Mouse (Mus musculus) regulatory T cell (primary cell): Measurements from ENCODE around the gene Nav2.

ENCODE experiments used
- in situ Hi-C: fragments of 300-600 bp; cut with MboI, MseI; formaldehyde crosslinking; loops from one replicate; pipeline ENCODE4 v1.15.1; 2025; ENCODE audit warnings: high pct_unique_total_duplicates

Nav2 gene

DNA sequence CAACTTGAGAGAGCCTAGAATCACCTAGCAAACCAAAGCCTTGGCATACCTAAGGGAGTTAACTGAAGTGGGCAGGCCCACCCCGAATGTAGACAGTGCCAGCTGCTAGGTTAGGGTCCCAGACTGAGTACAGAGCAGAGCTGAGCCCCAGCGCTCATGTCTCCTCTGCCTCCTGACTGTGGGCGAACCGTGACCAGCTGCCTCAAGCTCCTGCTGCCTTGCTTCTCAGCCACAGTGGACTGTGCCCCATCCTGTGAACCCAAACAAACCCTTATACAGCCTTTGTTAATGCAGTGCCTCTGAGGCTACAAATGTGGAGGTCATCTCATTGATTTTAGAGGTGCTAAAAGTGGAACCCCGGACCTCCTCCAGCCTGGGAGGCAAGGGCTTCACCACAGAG is 88.3 kb downstream of the Nav2 start:
- in situ Hi-C loops = no loop called here

DNA sequence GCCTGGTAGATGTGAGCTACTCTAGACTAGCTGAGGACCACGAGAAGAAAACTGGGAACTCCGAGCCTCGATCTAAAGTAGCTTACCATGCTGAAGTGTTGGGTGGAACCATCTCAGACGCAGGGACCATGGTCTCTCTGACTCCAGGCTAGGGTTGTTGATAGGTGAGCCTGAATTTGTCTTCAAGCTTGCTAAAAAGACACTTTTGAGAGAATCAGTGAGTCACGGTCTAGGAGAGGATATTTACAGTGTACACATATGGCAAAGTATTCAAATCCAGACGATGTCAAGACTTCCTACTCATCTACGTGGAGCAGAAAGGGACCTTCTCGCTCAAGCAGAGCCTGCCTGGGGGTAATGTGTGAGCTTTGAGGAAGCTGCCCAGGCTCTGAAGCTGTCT is 89.6 kb downstream of the Nav2 start:
- in situ Hi-C loops = no loop called here

DNA sequence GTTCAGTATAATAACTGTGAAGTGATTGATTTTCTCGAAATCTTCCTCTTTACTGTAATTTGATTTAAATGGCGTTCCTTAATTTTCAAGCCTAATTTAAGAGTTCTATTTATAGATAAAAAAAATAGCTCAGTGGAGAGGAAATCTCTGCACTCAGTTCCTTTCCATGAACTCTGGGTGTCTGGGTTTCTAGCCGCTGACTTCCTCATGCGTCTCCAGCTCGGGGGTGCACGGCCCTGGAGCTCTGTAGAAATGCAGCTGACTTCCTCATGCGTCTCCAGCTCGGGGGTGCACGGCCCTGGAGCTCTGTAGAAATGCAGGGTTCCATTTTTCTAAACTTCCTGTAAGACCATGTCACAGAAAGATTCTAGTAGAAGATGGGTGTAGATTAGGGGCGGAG is 90.1 kb downstream of the Nav2 start:
- in situ Hi-C loops = no loop called here

DNA sequence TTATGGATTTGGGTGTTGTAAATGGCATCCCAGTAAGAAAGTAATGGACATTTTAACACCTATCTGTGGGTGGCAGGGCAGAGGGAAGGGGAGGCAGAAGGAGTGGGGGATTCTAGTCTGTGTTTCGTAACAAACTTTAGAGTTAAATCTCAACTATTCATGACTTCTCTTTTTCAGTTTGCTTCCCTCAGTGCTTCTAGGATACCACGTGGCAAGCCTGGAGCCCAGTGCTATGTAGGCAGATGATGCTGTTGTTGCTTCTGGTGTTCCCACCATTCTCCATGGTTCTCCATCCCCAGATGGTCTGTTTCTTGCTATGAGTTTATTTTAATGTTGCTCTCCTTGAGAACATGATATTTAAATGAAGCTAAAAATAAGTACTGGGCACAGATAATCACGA is 92.3 kb downstream of the Nav2 start:
- in situ Hi-C loops = no loop called here

DNA sequence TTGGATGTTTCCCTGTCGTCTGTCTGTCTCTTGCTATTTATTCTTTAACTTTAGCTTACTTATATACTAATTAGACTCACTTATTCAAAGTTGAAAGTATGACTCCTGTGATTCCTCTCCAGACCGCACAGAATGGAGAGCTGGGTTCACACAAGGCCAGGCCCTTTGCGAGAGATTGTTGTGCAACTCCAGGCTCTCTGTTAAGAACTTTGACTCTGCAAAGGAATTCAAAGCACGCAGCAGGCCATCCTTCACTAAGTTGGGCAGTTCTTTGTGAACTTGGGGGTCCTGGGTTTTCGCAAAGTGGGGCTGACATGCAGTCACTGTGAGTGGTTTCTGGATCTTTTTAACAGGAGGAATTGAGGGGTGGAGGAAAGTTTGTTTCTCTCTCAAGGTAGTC is 95.9 kb downstream of the Nav2 start:
- in situ Hi-C loops = no loop called here

DNA sequence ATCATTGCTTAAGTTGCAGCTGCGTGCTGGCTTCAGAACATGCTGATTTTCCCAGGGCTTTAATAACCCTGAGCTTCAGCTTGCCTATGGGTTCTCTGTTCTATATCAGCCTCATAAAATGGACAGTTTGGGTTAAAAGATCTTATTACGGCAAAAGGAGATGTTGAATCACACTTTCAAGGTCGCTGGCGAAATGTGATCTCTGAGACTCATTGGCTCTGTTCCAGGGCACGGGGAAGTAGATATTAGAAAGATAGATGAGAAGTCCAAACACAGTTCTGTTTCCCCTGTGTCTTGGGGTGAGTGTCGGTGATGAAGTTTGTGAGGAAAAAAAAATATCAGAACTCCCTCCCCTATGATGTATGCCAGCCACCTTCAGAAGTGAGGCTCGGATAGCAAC is 98.4 kb downstream of the Nav2 start:
- in situ Hi-C loops = no loop called here

DNA sequence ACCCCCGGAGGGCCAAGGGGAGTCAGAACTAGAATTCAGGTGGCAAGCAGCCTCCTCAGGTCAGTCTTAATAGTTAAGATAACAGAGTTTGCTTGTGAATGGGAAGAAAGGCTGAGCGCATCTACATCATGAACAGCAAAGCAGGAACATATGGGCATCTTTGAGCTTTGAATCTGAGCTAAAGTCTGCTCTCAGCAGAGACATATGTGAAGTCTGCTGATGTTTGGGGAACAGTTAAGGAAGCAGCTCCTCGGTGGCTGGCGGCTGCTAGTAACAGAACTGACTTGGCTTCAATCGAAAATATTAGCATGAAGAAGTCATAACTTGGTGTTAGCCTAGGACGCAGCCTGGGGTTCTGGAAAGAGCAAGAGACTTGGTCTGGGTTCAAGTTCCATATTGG is 102.2 kb downstream of the Nav2 start:
- in situ Hi-C loops = no loop called here

DNA sequence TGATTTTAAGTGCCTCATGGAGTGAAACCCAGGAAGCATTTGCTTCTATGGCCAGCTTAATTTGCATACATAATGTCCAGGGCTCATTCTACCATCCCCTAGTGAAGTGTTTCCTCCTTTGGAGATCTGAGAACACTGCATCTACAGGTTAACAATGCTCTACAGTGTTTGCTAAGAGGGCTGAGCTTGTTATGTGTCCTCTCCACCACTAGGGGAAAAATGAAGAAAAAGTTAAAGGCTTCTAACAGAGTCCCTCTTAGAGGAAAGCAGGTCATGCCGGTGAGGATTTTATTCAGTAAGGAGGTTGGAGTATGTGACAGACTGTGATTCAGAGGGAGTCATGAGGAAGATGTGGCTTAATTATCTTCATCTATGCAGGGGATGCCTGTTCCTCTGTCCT is 103.5 kb downstream of the Nav2 start:
- in situ Hi-C loops = no loop called here

DNA sequence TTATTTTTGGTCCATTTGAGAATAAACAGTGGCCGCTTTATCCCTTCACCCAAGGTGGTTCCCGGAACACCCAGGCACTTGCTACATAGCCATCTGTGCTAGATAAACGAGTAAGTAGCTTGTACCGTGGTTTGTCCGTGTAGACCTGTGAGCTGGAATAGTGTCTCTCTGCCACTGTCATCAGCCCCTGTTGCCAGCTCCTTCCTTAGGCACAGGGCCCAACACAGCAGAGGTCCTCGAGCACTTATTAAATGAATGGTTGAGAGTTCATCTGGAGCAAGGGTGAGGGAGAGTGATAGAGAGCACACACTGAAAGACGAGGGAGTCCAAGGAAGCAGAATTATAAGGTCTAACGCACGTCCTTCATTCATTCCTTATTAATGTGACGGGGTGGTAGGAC is 106.0 kb downstream of the Nav2 start:
- in situ Hi-C loops = no loop called here

DNA sequence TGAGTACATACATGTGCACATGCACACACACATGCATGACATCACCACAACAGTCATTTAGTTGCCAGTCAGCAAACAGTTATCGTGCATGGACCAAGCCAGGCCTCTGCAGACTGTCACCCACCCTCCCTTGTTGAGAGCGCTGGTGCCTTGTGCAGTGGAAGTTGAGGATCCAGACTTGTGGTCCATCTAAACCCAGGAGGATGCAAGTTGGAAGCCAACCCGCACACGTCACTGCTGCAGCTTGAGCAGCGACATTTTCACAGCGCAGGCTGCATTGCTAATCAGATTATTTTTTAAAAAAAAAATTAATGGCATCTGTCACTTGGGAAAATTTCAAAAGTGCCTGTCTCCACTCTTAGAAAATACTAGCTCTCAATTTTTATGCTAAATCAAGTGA is 106.8 kb downstream of the Nav2 start:
- in situ Hi-C loops = no loop called here

DNA sequence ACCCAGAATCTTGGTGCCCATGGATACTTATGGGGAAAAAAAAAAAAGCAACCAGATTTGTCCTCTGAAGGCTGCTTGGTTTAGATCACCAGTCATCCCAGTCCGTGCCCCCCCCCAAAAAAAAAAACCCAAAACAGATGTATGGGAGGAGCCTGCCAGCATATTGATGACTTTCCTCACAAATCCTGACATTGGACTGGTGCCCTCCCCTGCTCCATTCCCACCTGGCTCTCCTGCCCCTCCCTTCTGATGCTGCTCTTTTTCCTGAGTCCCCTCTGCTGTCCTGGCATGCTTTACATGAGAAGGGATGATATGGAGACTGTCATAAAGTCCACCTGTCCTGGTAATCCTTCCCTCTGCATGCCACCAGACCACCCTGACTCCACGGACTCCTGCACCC is 107.6 kb downstream of the Nav2 start:
- in situ Hi-C loops = no loop called here

DNA sequence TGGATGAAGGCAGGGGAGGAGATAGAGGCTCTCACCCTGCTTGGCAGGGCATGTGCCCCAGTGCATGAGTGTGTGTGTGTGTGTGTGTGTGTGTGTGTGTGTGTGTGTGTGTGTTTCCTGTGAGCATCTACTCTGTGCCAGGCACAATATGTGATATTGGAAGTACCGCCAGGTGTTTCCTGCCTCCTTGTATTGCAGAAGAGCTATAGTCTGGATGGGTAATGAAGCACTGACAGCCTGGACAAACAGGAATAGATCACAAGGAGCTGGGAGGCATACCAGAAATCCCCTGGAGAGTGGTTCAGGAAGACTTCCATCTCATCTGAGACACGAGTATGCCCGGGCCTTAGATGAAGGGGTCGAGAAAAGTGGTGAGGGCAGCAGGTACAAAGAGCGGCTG is 109.3 kb downstream of the Nav2 start:
- in situ Hi-C loops = no loop called here

DNA sequence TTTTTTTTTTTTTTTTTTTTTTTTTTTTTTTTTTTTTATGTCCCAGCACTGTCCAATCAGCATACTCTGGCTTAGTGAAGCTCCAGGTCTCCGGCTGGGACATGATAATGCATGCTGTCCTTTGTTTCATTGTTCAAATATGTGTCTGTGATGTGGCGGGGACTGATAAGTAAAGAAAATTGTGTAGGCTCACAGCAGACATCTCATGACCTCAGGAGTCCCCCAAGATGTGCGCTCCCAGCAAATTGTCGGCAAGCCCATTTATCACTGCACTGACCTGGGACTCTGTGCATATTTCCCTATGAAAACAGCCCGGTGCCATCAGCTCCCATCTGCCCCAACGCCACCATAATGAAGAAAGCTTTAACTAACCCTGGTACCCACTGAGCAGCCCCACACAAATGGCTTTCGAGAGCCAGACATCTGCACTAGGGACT is 110.0 kb downstream of the Nav2 start:
- in situ Hi-C loops = no loop called here

DNA sequence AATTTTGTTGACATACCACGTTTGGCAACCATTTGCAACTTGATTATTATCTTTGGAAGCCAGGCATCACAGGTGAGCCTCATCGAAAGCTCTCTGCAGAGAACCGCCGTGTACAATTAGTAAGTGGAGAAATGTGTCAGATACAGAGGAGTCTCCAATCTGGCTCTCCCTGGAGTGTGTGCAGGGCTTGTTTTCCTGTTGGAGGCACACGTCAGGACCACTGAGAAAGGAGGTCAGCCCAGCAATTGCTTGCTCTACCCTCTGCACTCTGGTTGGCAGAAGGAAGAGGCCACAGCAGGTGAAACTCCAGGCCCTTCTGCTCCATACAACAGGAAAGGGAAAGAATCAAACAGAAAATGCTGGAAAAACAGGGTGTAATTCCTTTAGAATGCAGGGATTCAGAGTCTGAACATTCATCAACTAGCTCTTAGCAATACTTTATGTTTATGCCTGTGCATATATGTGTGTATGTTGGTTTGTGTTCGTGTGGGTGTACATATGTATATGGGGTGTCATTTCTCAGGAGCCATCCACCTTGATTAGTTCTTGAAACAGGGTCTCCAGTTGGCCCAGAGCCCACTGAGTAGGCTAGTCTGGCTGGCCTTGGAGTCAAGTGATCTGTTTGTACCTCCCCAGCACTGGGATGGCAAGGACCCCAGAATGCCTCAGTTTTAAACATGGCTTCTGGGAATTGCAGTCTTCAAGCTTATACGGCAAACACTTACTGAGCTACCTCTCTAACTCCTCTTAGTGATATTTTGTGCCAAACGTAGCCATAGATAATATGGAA is 116.7 kb downstream of the Nav2 start:
- in situ Hi-C loops = no loop called here

DNA sequence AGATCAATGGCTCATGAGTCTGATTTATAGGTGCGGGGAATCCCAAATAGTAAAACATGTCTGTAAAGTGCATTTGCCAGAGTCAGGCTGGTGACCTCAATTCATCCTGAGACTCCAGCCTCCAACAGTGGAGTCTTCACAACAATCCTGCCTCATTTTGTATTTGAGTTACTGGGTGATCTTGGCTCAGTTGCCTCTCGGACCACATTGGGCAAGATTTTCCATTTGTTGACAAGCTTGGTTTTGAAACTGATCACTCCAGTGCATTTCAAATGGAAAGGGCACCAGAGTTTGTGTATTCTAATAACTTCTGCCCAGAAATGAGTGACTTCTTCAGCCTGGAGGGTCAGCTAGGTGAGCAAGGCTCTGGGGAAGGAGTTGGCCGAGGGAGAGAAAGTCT is 117.5 kb downstream of the Nav2 start:
- in situ Hi-C loops = no loop called here

DNA sequence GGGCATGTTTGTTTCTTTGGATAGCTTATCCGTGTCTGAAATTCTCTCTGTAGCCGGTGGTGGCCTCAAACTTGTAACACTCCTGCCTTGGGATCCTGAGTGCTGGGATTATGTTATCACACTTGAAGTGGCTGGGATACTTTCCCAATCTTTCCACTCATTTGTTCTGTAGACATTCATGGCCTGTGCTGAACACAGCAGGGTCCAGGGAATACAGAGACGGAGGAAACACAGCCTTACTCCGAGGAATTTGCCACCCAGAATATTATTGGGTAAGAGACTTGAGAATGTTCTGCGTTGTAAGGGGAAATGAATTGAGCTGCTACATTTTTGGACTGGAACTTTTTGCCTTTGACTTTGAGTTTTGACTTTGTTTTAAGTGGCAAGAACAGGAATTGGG is 118.0 kb downstream of the Nav2 start:
- in situ Hi-C loops = no loop called here

DNA sequence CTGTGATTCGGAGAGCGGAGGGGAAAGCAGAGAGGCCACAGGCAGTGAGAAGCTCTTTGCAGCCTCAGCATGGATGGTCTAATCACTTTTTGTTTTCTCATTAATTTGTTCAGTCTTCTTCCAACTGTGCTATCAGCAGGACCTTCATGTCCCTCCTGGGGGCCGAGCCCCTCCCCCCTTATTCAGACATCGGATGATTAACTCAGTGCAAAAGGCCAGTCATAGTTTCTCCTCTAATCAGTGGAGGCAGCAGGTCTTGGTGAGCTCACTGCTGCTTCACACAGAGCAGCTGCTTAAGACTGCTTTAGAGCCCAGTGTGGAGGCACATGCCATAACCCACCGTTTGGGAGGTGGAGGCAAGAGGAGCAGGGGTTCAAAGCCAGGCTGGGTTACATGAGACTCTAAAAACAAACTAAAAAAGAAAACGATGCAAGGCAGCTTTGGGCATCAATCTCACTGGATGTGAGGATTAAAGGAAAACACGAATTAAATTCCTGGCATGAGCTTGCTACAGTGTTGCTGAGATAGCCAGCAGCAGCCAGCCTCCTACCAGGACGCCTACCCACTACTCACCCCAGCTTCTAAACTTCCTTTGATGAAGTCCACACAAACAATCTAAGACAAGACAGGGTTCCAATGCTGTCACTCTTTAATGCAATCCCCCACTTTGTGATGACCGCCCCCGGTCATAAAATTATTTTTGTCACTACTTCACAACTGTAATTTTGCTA is 120.9 kb downstream of the Nav2 start:
- in situ Hi-C loops = no loop called here

DNA sequence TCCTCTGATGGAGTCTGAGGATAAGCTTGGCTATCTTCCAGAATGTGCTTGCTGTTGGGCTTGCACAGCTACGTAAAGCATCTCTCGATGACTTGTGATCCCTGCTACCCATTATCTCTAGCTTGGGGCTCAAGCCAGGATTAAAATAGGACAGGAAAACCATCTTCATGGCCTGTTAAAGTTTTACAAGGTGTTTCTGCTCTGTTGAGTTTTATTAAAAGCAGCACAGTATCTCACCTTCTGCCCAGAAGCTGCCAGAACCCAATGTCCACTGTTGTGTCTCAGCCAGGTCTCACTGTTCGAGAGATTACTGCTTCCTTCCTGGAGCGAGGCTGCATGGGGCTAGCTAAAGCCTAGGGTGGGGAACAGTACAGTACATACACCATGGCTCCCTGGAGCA is 123.7 kb downstream of the Nav2 start:
- in situ Hi-C loops = no loop called here

DNA sequence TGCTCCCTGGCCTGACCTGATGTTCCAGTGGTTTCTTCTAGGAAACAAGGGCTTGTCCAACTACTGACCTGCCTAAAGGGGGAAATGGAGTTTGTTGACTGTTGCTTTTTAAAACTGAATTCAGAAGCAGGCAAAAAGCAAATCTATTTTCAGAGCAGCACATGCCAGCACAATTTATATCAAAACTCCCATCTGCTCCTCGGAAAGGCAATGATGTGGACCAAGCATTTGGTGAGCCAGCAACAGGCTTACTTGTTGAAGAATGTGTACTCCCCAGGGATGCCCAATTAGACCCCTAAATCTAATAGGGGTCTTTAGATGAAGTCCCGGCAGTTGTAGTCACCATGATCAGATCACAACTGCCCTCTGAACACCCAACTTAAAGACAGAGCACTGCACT is 125.7 kb downstream of the Nav2 start:
- in situ Hi-C loops = no loop called here

DNA sequence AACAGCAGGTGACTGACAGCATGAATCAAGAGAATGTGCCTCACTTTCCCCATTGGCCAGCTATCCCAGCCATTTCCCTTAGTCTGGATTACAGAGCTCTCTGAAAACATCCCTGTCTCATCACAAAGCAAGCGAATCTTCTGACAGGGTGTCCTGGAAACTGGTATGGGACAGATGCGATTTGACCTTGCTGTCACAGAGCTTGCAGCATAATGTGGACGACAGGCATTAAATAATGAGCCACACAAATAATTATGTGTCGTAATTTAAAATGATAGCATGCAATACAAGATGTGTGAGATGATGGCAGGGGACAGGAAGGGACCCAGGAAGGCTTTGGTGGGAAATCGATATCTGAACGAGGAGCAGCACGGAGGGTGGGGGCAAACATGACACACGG is 131.6 kb downstream of the Nav2 start:
- in situ Hi-C loops = no loop called here

DNA sequence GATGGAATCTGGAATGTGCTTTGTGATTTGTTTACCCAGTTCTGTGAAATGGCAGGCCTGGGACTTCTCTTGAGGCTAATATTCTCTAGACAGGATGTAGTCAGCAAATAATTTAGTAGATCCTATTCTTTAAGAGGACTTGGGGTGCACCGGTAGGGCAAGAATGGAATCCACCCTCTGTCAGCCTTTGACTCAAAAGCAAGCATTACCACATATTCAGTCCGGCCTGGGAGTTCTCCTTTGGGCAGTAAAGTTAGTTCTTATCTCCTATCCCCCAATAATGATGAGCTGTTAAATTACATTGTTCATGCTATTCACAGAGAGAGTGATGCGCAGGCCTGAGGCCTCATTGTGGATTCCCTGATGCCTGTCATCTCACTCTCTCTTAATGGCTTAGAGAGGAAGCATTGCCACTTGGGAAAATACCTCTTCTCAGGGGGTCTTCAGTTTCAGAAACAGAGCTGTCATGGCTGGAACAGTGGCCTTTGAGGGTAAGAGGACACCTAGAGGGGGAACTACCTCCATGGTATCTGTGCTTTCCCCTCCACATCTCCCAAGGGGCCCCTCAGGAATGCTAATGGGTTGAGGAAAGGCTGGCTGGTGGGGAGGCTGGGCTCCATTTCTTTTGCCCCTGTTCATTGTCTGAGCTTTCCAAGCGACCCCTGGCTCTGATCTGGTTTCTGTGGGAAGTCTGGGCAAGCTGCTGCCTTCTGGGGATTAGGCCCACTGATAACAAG is 133.0 kb downstream of the Nav2 start:
- in situ Hi-C loops = no loop called here

DNA sequence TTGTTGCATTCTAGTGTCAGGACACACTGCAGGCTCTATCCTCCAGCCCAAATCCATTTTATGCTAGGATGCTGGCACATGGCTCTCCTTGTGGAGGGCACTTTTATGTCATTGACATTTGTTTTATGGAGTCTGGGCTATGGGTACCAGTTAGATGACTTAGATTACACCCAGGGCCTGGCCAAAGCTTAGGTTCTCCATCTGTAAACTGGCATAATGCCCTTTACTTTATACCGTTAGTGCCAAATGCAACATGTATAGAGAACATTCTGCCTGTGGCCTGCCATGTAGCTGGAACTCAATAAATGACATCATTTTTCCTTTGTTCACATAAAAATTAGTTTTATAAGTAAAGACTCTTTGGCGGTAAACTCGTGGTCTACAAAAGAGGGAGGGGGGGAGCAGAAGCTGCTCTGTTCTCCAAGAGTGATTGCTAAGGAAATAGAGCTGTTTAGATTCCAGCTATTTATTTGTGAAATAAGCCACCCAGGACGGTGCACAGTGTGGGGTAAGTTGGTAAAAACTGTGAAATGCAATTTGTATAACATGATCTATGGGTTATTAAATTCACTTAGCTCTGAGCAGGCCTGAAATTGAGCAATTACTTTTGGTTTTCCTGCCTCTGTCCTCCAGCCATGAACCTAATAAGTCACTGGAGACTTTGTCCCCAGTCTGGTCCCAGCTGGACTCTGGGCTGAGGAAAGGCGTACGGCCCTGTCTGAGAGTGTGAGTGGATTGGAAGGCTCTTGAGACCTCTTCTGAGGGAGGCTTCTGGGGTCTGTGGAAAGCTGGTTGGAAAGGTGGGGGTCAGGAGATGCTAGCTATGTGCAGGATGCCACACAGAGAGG is 137.2 kb downstream of the Nav2 start:
- in situ Hi-C loops = no loop called here
